Mouse (Mus musculus) T-helper 17 cell (primary cell): ENCODE measurements around the gene Nek8.
"Not testable (repeated sequence)": the region's sequence is repeated elsewhere in the genome, so short reads cannot be mapped to it uniquely, and the experiment has no call there.

Experiments
- in situ Hi-C, 2 experiments: fragments of 300-600 bp; cut with MboI, MseI; formaldehyde crosslinking; loops; 1 replicate in 1 of 2; 2 replicates in 1 of 2; pipeline ENCODE4 v1.15.1; 2025; ENCODE audit warnings: high pct_unique_total_duplicates in 2 of 2

Nek8 gene

DNA sequence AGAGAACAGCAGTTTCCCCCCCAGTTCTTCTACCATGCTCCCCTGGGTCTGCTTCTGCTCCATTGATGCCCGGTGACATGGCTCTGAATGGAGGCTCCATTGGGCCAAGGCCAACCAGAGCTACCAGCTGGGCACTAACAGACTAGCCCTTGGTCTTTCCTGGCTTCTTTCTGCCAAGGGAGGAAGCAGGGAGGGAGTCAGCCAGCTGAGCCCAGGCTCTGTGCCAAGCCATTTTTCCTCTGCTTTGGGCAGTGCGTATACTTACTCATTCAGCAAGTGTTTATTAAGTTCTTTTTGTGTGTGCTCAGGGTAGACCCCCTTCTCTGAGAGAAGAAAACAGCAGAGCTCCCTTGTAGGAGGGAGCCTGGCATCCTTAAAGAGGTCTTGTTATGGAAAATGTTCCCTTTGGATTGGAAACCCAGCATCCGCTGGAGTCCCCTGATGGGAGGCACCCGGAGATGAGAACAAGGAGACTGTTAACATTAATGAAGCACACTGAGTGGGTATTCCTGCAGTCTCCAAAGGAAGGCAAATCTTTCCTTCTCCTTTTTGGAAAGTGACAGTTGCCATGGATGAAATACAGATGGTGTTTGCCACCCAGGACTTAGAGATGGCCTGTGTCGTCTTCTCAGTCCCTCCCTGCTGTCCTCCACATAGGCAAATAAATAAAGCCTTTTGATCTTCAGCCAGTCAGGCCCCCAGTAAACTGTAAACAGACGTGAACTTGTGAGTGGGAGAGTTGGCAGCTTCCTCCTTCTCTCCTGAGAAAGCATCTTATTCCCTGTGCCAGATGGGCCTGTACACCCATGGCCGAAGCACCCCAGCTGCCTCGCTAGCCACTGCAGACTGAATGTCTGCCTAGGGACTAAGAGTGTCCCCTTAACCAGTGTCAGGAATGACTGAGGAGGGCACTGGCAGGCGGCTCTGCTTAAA lies 23.9 kb downstream of the Nek8 start:
- in situ Hi-C loops: no loop called here

DNA sequence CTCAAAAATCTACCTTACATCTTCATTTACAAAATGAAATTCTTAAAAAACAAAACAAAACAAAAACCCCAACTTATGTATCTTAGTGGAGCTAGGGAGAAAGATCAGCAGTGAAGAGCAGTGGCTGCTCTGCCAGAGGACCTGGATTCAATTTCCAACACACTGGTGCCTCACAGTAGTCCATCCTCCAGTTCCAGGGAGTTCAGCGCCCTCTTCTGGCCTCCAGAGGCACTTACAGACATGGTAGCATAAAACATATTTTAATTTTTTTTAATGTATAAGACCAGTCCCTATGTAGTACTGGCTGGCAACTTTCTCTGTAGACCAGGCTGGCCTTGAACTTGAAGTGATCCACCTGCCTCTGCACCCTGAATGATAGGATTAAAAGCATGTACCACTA lies 25.3 kb downstream of the Nek8 start:
- in situ Hi-C loops: no loop called here

DNA sequence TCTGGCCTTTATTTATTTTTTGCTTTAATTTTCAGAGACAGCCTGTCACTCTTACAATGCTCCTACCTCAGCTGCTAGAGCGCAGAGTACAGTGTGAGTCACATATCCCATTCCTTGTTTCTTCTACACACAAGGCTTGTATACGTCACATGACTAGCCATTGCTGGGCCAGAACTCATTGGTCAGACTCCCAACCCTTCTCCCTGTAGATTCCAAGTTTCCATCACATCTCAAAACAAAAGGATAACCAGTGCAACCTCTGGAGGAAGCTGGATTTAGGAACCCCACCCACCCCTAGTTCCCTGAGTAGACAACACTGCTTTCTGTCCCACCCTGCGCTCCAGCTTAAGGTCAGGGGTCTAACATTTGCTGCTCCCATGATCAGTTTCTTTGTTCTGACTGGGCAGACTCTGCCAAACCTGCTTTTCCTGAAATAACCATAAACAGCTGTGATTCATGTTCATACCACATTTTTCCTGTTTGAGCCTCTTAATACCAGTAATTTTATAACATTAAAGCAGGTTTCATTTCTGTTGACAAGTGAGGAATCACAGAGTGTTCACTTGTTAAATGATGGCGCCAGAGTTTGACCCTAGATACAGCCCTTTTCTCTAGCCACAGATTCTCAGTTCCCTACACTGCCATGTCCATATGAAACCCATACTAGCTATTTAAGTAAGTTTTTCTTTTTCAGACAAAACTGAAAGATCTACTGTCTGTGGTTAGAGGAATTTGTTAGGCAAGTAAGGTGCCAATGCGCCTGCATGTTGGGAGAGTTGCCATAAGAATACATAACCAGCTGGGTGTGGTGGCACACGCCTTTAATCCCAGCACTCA lies 29.6 kb downstream of the Nek8 start:
- in situ Hi-C loops: loop anchor here in 1 of 2 experiments (5.0 kb wide), 1 partner anchor 40 kb away; no protein-coding TSS in a partner anchor

DNA sequence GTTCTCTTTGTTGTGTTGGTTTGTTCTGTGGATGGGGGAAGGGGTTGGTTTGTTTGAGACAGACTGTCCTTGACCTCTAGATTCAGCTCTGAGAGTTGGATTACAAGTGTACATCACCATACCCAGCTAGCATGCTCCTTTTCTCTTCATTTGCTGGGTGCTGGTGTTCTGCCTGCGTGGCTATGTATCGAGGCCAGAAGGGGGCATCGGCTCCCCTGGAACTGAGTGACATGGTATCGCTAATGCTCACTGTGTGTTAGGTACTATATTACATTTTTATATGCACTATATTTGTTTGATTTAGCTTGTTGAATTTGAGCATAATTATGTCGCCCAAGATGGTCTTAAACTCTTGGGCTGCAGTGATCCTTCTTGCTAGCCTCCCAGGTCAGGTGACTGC lies 30.3 kb downstream of the Nek8 start:
- in situ Hi-C loops: loop anchor here in 1 of 2 experiments (5.0 kb wide), 1 partner anchor 39 kb away; no protein-coding TSS in a partner anchor

DNA sequence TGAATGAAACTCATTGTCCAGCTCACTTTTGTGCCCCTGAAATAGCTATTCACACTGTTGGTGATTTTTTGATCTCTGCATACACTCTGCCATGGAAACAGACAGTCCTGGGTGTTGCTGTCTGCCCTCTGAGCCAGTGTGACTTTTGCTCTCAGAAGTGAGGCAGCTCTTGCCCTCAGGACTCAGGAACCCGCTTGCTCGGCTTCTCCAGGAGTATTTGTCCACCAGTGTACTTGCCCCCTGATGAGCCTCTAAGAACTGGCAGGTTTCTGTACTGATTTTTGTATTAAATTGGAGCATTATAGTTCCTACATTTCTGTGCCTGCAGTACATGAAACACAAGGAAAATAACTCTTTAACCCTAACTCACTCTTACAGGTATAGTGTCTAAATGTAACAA lies 33.0 kb downstream of the Nek8 start:
- in situ Hi-C loops: no loop called here

DNA sequence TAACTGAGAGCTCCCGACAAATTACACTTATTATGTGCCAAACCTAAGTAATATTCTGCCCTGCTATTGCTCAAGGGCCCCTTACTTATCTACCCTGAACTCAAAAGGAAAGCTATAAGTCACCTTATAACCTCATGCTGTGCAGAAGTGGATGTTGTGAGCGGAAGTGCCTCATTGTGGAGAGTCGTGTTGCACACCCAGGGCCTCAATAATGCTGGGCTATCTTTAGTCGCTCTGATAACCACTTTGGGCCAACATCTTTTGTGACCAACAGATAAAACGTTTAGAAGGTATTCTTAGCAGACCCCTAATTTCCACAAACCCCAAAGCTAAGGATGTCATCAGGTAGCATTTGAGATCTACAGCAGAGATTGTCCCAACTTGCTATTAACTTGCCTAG lies 35.8 kb downstream of the Nek8 start:
- in situ Hi-C loops: no loop called here

DNA sequence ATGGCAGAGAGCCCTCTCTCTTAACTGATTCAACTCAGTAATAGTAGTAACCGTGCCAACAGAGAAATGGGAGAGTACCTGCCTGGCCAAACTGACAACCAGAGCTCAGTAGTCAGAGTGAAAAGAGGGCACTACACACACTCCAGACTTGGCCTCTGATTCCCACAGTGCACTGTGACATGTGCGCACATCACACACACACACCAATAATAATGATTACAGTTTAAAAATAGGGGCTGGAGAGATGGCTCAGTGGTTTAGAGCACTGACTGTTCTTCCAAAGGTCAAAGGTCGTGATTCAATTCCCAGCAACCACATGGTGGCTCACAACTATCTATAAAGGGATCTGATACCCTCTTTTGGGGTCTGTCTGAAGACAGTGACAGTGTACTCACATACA lies 38.5 kb downstream of the Nek8 start:
- in situ Hi-C loops: no loop called here

DNA sequence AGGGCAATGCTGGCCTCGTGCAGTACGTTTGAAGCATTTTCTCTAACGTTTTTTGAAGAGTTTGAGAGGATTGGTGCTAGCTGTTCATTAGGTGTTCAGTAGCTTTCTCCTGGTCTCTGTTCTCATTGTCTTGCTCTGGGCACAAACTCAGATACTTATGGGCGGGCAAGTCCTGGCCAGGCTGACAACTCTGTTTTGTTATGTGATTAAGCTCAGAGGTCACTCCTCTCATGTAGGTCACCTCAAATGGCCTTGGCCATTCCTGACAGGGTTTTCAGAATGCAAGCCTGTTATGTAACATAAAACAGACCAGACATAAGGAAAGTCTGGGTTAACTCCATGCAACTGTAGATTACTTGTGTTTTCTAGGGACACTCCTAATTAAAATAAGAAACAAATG lies 38.9 kb downstream of the Nek8 start:
- in situ Hi-C loops: no loop called here

DNA sequence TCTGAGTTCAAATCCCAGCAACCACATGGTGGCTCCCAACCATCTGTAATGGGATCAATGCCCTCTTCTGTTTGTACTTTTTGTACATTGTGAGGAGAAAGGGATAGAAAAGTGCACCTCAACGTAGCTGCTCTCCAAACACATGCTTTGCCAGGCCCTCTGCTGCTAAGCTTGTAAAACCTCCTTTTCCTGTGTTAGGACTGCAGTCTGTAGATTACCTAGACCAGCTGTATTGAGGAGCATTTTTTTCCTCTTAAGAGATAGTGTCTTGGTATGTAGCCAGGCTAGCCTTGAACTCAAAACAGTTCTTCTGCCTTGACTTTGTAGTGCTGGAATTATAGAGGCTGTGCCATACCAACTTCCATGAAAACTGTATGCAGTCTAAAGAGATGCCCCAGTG lies 40.3 kb downstream of the Nek8 start:
- in situ Hi-C loops: no loop called here

DNA sequence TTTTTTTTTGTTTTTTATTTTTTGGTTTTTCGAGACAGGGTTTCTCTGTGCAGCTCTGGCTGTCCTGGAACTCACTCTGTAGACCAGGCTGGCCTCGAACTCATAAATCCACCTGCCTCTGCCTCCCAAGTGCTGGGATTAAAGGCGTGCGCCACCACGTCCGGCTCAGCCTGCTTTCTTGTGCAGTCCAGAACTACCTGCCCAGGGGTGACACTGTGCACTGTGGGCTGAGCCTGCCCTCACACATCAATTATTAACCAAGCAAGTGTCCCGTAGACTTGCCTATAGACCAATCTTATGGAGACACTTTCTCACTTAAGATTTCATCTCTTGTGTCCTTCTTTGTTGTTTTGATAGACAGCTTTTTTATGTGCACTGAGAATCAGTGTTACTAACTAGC lies 41.2 kb downstream of the Nek8 start:
- in situ Hi-C loops: not testable (repeated sequence)

DNA sequence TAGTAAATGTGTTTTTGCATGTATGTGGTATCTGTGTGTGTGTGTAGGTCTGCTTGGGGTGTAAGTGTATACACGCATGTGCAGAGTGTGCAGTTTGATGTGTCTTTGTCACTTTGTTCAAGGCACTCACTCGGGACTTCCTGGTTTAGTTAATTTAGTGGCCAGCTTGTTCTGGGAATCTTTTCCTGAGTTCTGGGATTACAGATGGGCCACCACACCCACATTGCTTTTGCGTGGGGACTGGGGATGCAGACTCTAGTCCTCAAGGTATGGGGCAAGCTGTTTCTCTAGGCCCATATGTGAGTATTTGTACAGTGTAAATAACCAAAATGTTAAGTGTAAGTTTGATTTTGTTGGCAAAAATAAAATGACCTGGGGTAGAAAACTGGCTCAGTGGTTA lies 42.1 kb downstream of the Nek8 start:
- in situ Hi-C loops: no loop called here

DNA sequence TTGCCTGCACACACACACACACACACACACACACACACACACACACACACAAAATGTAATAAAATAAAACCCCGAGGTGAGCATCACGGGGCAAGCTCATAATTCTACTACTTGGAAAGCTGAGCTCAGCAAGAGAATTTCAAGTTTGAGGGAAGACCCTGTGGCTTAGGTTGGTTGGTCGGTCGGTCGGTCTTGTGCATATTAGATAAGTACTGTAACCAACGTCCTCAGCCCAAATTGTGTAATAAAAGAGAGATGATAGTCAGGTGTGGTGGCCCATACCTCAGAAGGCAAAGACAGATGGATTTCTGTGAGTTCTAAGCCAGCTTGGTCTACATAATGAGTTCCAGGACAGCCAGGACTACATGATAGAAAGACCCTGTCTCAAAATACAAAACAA lies 42.6 kb downstream of the Nek8 start:
- in situ Hi-C loops: no loop called here

DNA sequence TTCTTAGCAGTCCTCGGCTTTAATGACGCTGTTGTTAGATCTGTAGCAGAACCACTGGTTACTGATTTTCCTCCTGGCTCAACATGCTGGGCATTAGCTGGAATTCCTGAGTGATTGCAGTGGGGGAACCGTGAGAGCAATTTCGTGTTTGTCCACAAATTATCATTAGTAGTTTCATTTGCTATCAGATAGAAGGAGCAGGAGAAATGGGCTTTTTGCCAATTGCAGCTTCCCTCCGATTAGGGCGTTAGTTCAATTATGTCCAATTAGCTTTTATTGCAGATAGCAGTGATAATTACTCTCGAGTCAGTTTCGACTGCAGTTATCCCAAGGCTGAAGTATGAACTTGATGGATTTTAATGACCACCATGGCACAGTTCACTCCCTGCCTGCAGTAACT lies 47.0 kb downstream of the Nek8 start:
- in situ Hi-C loops: loop anchor here (5.0 to 10.0 kb wide), 3 partner anchors 57 to 1695 kb away; no protein-coding TSS in a partner anchor

DNA sequence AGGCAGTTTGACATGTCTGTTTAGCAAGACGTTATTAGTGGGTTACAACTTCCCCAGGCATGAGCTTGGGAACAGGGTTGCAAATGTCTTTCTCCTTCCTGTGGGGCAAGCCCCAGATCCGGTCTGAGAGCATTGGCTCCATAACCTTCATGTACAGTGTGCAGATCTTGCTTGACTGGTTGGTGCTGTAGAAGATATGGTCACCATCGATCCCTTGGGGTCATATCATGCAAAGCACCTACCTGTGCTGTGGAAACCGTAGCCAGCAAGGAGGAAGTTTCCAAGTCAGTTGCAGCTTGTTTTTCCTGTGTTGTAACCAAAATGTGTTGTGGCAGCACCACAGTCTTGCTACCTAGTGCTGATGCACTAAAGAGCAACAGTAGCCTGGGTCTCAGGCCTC lies 49.7 kb downstream of the Nek8 start:
- in situ Hi-C loops: loop anchor here (5.0 to 10.0 kb wide), 3 partner anchors 54 to 1692 kb away; no protein-coding TSS in a partner anchor

DNA sequence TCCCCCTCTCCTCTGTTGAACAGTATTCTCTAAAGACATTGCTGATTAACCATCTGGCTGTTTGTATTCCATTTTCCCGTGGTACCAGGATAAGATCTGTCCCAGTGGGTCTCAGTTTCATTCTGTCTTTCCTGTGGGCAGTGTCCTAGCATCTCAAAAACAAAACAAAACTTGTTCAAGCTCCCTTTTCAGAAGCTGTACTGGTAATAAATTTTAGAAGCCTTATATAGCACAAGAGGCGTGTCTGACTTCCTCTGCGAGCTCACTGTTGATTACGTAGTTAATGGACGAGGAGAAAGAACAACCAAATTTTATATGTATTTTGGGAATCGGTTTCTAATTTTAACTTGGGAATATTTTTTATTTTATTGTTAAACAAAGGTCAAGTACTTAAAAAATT lies 50.8 kb downstream of the Nek8 start:
- in situ Hi-C loops: loop anchor here (5.0 to 10.0 kb wide), 3 partner anchors 53 to 1691 kb away; no protein-coding TSS in a partner anchor

DNA sequence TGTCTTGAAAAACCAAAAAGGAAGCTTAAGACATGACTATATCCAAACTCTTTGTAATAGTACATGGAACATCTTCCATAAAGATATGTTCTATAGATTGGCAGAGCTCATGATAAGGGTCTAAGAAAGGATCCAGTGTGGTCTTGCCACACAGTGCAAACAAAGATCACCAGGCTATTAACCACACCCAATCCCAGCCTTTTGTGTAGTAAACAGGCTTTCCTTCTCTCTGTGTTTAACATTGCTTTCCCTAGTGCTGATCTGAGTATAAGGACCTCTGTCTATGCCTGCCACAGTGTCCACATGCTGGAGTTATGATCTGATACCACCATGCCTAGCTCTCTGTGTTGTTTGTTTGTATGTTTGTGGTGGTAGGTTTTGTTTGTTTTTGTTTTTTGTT lies 52.7 kb downstream of the Nek8 start:
- in situ Hi-C loops: loop anchor here (10.0 kb wide), 2 partner anchors 1341 to 1689 kb away; no protein-coding TSS in a partner anchor

DNA sequence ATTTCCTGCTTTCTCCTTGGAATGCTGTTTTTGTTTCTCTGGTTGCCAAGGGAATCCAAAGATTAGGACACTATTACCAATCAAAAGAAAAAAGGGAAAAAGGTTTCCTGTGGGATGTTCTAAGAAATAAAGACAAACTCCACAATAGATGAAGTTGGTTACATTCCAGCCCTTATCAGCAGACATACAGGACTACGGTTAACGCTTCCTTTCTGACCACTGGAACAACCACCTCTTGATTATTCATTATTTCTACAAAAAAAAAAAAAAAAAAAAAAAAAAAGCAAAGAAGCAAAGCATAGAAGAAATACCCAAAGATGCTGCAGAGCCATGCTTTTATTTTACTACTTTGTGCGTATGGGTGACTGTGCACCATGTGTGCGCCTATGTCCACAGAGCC lies 53.7 kb downstream of the Nek8 start:
- in situ Hi-C loops: loop anchor here (10.0 kb wide), 2 partner anchors 1342 to 1688 kb away; no protein-coding TSS in a partner anchor

DNA sequence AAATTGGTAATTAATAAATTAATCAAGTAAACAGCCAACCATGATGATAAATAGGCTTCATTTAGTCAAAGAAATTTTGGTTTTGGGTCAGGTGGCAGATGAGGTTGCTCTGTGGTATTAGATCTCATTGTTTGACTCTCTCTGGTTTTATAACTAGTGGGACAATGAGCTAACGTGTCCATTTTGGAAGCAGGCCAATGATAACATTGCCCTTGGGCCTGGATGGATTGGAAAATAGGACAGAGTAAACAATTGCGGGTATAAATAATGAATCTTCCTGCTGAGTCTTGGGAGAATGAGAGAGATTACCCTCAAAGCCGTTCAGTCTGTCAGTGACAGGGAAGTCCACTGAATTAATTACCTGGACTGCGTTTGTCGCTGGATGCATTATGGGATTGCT lies 55.3 kb downstream of the Nek8 start:
- in situ Hi-C loops: loop anchor here (10.0 kb wide), 2 partner anchors 1344 to 1686 kb away; no protein-coding TSS in a partner anchor

DNA sequence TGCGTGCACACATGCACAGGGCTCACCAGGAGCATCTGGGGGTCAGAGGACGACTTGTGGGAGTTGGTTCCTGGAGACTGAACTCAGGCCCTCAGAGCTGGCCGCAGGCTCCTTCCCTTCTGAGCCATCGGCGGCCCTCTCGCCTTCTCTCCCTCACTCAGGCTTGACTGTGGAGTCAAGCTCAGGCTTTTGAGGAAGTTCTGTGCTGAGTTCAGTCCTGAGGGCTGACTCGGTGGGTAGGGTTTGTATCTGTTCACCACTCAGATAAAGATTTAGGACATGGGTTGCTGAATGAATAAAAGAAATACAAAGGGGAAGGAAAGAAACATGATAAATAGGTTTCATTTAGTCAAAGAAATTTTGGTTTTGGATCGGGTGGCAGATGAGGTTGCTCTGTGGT lies 56.6 kb downstream of the Nek8 start:
- in situ Hi-C loops: loop anchor here (10.0 kb wide), 2 partner anchors 1345 to 1685 kb away; no protein-coding TSS in a partner anchor

DNA sequence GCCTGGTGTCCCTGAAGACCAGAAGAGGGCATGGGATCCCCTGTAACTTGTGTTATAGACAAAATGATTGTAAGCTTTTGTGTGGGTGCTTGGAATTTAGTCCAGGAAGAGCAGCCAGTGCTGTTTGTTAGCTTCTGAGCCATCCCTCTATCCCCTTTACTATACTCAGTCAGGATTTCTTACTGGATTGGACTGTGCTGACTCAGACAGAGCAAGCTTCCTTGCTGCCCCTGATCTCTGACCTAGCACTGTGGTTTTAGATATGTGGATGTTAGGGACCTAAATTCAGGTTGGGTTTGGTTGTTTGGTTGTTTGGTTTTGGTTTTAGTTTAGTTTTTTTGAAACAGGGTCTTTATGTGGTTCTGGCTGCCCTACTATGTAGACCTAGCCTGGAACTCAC lies 58.0 kb downstream of the Nek8 start:
- in situ Hi-C loops: no loop called here

DNA sequence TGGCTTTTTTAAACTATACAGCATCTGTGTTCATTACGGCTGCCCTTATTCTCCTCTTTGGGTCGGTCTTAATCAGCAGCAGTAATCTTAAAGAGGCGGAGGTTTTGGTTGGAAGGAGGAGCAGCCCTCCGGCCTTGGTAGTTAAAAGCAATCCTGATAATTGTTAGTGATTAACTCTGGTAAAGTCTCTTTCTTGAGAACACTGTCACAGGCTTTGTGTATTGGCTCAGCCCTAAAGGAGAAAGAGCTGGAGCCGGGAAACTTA lies 60.4 kb downstream of the Nek8 start:
- in situ Hi-C loops: no loop called here
